Mouse (Mus musculus): Measurements from ENCODE around the gene Foxk1. TPM values are rescaled to one million over a fixed set of nuclear protein-coding genes. Genes with fewer than 3 reads are reported as not detected.

Foxk1 gene
- polyA plus RNA-seq, 1 experiment from 2014 or later, result 6.7 TPM

DNA sequence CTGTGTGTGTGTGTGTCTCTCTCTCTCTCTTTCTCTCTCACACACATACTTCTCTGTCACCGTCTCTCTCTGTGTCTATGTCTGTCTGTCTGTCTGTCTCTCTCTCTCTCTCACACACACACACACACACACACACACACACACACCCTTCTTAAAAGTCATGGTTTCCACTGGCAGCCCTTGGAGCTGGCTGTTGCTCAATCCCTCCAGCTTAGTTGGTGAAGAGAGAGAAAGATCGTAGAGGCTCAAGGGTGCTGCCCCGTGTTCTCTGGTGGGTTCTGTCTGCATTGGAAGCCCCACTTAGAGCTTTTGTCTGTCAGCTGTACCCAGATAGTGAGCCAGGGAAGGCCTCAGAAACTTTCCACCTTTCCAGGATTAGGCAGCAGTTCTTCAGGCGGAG lies 31.4 kb downstream of the Foxk1 start:
- H3K4me2 ChIP-seq (ENCODE audit: low read length), result no peak overlapping the region
- no peak overlapping the region for H3K4me3 ChIP-seq (ENCODE audit: low read depth, low read length)
- no peak for ATAC-seq
- H3K4me1 ChIP-seq (ENCODE audit: control insufficient read depth, insufficient read depth, low read length), result peaks cover under 1% of the 10 kb centered on the region; the same call in 1 of the 2 replicates
- H3K9ac ChIP-seq (ENCODE audit: low read depth, low read length), result no peak overlapping the region
- H3K27me3 ChIP-seq (ENCODE audit: control insufficient read depth, insufficient read depth, low read depth, low read length), result no peaks in the 10 kb centered on the region
- WGBS, result 92% methylated on average over 4 of the region's 4 CpGs
- peaks cover 13% of the 10 kb centered on the region for H3K36me3 ChIP-seq (ENCODE audit: control insufficient read depth, insufficient read depth, low read length)
- H3K27ac ChIP-seq (ENCODE audit: low read length), result no peak overlapping the region
- no peaks in the 10 kb centered on the region for H3K9me3 ChIP-seq (replicated peaks; ENCODE audit: control insufficient read depth, low read length, poor library complexity, severe bottlenecking)

DNA sequence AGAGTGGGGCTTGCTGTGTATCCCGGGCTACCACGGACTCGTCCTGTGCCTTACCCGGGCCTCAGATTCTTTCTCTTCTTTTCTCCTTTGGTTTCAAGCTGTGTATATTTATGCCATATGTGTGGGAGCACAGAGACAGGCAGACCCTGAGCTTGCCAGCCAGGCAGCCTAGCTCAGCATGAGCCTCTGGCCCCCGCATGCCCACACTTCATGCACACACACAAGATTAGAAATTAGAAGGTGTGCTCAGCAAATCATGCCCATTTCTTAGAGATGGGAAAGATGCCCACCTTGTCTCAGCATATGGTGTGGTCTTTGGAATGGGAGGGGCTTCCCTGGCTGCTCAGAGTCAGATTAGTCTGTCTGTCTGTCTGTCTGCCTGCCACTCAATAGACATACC lies 32.8 kb downstream of the Foxk1 start:
- WGBS, result 75% methylated on average over 5 of the region's 5 CpGs
- no peaks in the 10 kb centered on the region; the same call in 1 of the 2 replicates for H3K4me1 ChIP-seq (ENCODE audit: control insufficient read depth, insufficient read depth, low read length)
- H3K27ac ChIP-seq (ENCODE audit: low read length), result no peak overlapping the region
- 0 out of 2 replicates have a peak, but pooled peaks have one; percentile 11 for ATAC-seq
- H3K27me3 ChIP-seq (ENCODE audit: control insufficient read depth, insufficient read depth, low read depth, low read length), result no peaks in the 10 kb centered on the region
- H3K9ac ChIP-seq (ENCODE audit: low read depth, low read length), result no peak overlapping the region
- H3K36me3 ChIP-seq (ENCODE audit: control insufficient read depth, insufficient read depth, low read length), result peaks cover 15% of the 10 kb centered on the region
- no peaks in the 10 kb centered on the region for H3K9me3 ChIP-seq (replicated peaks; ENCODE audit: control insufficient read depth, low read length, poor library complexity, severe bottlenecking)
- H3K4me2 ChIP-seq (ENCODE audit: low read length), result no peak overlapping the region
- H3K4me3 ChIP-seq (ENCODE audit: low read depth, low read length), result no peak overlapping the region

DNA sequence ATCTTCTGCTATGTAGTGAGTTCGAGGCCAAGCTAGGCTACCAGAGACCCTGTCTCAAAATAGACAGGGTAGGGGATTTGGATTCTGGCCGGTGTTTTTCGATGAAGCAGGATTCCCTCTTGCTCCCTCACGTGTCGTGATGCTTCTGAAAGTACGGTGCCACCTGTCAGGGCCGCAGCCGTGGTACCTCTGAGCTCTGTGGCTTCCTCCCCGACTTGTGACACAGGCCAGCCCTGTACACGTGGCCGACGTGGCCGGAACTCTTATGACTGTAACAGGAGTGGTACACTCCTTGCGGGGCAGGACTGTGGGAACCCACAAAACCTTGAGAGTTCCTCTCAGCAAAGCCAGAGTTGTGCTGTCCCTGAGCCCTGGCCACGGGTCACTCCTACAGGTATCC lies 34.4 kb downstream of the Foxk1 start:
- H3K4me2 ChIP-seq (ENCODE audit: low read length), result no peak overlapping the region
- no peak overlapping the region for H3K9ac ChIP-seq (ENCODE audit: low read depth, low read length)
- no peak overlapping the region for H3K27ac ChIP-seq (ENCODE audit: low read length)
- WGBS, result 98% methylated on average over 15 of the region's 15 CpGs
- H3K4me1 ChIP-seq (ENCODE audit: control insufficient read depth, insufficient read depth, low read length), result peaks cover 15% of the 10 kb centered on the region
- H3K27me3 ChIP-seq (ENCODE audit: control insufficient read depth, insufficient read depth, low read depth, low read length), result no peaks in the 10 kb centered on the region
- peaks cover 15% of the 10 kb centered on the region for H3K36me3 ChIP-seq (ENCODE audit: control insufficient read depth, insufficient read depth, low read length)
- ATAC-seq, result no peak
- no peak overlapping the region for H3K4me3 ChIP-seq (ENCODE audit: low read depth, low read length)
- H3K9me3 ChIP-seq (replicated peaks; ENCODE audit: control insufficient read depth, low read length, poor library complexity, severe bottlenecking), result no peaks in the 10 kb centered on the region

DNA sequence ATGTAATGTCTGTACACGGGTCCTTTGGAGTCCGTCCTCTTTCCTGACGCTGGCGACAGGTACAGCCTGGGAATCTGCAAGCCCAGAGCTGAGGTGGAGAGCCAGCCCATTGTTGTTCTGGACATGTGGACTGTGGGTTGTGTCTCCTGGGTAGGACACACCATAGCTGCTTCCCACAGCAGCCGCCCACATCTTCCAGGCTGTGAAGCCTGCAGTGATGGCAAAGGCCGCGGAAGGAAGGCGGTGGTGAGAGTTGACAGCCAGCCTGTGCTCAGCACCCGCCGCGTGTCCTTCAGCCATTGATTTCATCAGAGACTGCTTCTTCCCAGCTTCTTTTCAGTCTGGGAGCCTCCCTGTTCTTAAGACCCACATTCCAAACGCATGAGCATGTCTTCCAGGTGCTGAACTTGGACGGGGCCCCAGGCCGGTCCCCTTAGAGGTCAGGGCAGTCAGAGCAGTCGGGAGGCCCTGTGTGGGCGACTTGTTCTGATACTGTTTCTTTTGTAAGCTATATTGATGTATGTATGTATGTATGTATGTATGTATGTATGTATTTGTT lies 37.2 kb downstream of the Foxk1 start:
- Histone ChIP-seq H3K4me1 (ENCODE audit: control insufficient read depth, insufficient read depth, low read length) (peaks cover 19% of the 10 kb centered on the region), H3K9me3 (replicated peaks; ENCODE audit: control insufficient read depth, low read length, poor library complexity, severe bottlenecking) (no peaks in the 10 kb centered on the region), H3K4me2 (ENCODE audit: low read length) (no peak overlapping the region), H3K27me3 (ENCODE audit: control insufficient read depth, insufficient read depth, low read depth, low read length) (no peaks in the 10 kb centered on the region), H3K36me3 (ENCODE audit: control insufficient read depth, insufficient read depth, low read length) (peaks cover 15% of the 10 kb centered on the region), H3K9ac (ENCODE audit: low read depth, low read length) (no peak overlapping the region), H3K27ac (ENCODE audit: low read length) (no peak overlapping the region), H3K4me3 (ENCODE audit: low read depth, low read length) (no peak overlapping the region)
- WGBS, result 88% methylated on average over 16 of the region's 16 CpGs
- no peak for ATAC-seq

DNA sequence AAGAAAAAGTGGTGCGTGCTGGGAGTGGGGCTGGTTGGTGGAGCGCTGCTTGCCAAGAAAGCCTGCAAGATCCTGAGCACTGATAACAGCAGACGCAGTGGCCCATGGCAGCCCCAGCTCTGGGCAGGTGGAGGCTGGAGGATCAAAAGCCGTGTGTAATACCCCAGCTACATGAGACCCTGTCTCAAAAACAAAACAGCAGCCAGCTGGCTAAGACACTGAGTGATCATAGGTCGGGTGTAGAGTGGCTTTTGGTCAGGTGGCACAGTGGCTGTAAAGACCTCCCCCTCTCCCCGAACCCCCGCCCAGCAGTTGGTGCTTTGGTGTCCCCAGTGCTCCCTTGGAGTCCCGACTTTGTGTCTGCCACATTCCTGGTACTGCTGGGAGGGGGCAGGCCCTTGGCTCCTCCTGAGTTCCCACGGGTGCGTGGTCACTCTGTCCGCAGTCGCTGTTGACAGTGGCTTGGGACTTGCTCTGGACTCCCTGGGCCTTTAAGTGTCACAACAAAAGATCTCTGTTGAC lies 38.7 kb downstream of the Foxk1 start:
- Histone ChIP-seq H3K27ac (ENCODE audit: low read length) (peak overlapping the region; percentile 72), H3K4me1 (ENCODE audit: control insufficient read depth, insufficient read depth, low read length) (peaks cover 20% of the 10 kb centered on the region), H3K9ac (ENCODE audit: low read depth, low read length) (peak overlapping the region; percentile 48), H3K9me3 (replicated peaks; ENCODE audit: control insufficient read depth, low read length, poor library complexity, severe bottlenecking) (no peaks in the 10 kb centered on the region), H3K4me2 (ENCODE audit: low read length) (peak overlapping the region; percentile 51), H3K27me3 (ENCODE audit: control insufficient read depth, insufficient read depth, low read depth, low read length) (no peaks in the 10 kb centered on the region), H3K4me3 (ENCODE audit: low read depth, low read length) (no peak overlapping the region; the same call in 1 of the 2 replicates), H3K36me3 (ENCODE audit: control insufficient read depth, insufficient read depth, low read length) (peaks cover 15% of the 10 kb centered on the region)
- WGBS, result 3% methylated on average over 12 of the region's 12 CpGs
- ATAC-seq, result peak; percentile 70; the same call in 1 of the 2 replicates

DNA sequence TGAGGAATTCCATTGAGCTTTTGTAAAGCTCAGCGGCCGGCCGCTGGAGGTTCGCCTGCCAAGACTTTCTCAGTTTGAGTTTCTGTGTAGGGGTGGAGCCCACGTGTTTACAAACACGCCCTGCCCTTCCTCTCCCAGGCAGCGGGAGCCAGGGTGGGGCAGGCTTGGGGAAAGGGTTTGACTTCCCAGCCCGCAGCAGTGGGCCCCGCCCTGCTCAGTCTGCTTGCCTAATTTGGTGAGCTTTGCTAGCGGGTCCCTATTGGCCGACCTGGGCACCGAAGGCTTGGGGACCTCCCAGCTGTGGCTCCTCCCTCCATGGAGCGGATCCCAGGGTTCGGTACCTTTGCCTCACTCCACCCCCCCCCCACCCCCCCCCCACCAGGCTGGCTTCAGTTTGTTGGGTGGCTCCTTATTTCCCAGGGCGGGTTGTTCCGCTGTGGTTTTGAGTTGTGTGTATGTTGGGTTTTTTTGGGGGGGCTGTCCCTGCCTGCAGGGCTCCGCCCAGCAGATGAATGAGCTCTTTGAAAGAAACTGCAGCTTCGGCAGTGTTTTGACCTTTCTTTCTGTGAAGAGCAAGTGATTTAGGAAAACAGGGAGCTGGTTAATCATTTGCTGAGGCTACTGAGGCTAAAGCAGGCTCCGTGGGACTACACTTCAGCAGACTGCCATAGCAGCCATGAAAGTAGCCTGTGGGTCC lies 39.3 kb downstream of the Foxk1 start:
- H3K27me3 ChIP-seq (ENCODE audit: control insufficient read depth, insufficient read depth, low read depth, low read length), result no peaks in the 10 kb centered on the region
- H3K4me2 ChIP-seq (ENCODE audit: low read length), result peak overlapping the region; percentile 51
- H3K36me3 ChIP-seq (ENCODE audit: control insufficient read depth, insufficient read depth, low read length), result peaks cover 11% of the 10 kb centered on the region
- peak; percentile 81 for ATAC-seq
- H3K27ac ChIP-seq (ENCODE audit: low read length), result peak overlapping the region; percentile 72
- peak overlapping the region; percentile 20 for H3K4me3 ChIP-seq (ENCODE audit: low read depth, low read length)
- WGBS, result 2% methylated on average over 18 of the region's 19 CpGs
- H3K4me1 ChIP-seq (ENCODE audit: control insufficient read depth, insufficient read depth, low read length), result peaks cover 26% of the 10 kb centered on the region
- H3K9me3 ChIP-seq (replicated peaks; ENCODE audit: control insufficient read depth, low read length, poor library complexity, severe bottlenecking), result no peaks in the 10 kb centered on the region
- peak overlapping the region; percentile 48 for H3K9ac ChIP-seq (ENCODE audit: low read depth, low read length)

DNA sequence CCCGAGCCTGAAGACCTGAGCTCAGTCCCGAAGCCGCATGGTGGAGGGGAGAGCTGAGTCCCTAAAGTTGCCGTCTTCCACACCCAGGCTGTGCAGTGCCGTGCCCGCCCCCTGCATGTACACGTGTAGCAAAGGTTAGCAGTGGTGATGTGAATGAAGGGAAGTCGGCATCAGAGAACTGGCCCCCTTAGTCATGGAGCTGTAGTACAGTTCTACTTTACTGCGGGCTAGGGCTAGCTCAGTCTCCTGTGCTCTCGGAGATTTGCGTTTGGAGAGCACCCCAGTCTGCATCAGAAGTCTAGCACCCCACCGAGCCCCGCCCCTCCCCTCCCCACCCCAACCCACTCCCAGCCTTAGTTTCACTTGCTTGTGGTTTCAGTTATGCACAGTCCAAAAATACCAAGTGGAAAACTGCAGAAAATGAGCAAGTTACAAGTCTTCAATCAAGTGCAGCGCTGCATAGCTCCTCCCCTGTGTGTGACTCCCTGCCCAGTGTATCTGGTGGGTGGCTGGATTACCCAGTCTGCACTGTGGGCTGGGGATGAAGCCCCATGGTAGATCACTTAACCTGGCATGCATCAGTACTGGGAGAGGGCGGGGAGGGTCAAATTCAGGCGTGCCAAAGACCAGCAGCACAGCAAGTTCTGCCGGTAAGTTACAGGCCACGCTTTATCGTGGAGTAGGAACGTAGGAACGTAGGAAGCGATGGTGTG lies 40.2 kb downstream of the Foxk1 start:
- H3K4me2 ChIP-seq (ENCODE audit: low read length), result no peak overlapping the region; the same call in 1 of the 2 replicates
- peak overlapping the region; percentile 72; the same call in 1 of the 2 replicates for H3K27ac ChIP-seq (ENCODE audit: low read length)
- H3K9me3 ChIP-seq (replicated peaks; ENCODE audit: control insufficient read depth, low read length, poor library complexity, severe bottlenecking), result no peaks in the 10 kb centered on the region
- no peak for ATAC-seq
- H3K27me3 ChIP-seq (ENCODE audit: control insufficient read depth, insufficient read depth, low read depth, low read length), result no peaks in the 10 kb centered on the region
- no peak overlapping the region for H3K4me3 ChIP-seq (ENCODE audit: low read depth, low read length)
- H3K36me3 ChIP-seq (ENCODE audit: control insufficient read depth, insufficient read depth, low read length), result peaks cover 4% of the 10 kb centered on the region; the same call in 1 of the 2 replicates
- no peak overlapping the region for H3K9ac ChIP-seq (ENCODE audit: low read depth, low read length)
- 67% methylated on average over 22 of the region's 22 CpGs for WGBS
- H3K4me1 ChIP-seq (ENCODE audit: control insufficient read depth, insufficient read depth, low read length), result peaks cover 28% of the 10 kb centered on the region

DNA sequence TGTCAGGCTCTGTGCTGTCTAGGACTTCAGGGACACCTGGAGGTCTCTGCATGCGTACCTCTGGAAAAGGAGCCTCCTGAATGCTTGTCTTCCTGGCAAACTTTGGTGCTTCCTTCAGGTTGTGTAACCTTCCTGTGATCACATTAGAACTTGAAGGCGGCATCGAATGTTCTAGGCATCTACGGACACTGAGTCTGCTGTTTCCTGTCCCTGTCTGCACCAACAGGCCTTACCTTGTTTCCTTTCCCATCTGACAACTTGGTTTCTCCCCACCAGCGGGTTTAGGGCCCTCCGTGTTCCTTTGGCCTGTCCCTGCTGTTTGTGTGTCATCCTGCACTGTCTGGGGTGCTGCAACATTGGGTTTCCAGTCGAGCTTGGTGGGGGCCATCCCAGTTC lies 40.7 kb downstream of the Foxk1 start:
- H3K27ac ChIP-seq (ENCODE audit: low read length), result no peak overlapping the region
- H3K4me1 ChIP-seq (ENCODE audit: control insufficient read depth, insufficient read depth, low read length), result peaks cover 28% of the 10 kb centered on the region

More for the DNA sequence above, 40.7 kb downstream of the Foxk1 start:
- no peak for ATAC-seq
- Histone ChIP-seq H3K9me3 (replicated peaks; ENCODE audit: control insufficient read depth, low read length, poor library complexity, severe bottlenecking) (no peaks in the 10 kb centered on the region), H3K36me3 (ENCODE audit: control insufficient read depth, insufficient read depth, low read length) (peaks cover 4% of the 10 kb centered on the region; the same call in 1 of the 2 replicates), H3K4me2 (ENCODE audit: low read length) (no peak overlapping the region), H3K9ac (ENCODE audit: low read depth, low read length) (no peak overlapping the region), H3K4me3 (ENCODE audit: low read depth, low read length) (no peak overlapping the region), H3K27me3 (ENCODE audit: control insufficient read depth, insufficient read depth, low read depth, low read length) (no peaks in the 10 kb centered on the region)
- 84% methylated on average over 7 of the region's 7 CpGs for WGBS
